Mouse (Mus musculus): ENCODE measurements around the gene Ppp1r10.

DNA sequence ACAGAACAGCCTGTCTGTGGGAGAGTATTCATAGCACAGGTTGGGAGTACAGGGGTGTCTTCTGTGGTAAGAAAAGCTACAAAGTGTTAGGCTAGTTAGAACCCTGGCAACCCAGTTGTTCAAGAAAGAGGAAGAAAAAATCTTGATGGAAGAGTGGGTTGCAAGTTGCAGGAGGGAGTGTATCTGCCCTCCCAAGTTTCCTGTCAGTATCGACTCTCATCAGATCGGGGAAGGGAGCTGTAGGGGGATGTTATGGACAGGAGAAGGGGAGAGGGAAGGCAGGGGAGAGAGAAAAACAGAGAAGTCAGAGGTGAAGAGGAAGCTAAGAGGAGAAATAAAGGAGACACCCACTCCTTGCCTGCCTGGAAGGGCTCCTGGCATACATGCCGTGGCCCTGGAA, 15.6 kb upstream of the Ppp1r10 start:
- no peak for TF ChIP-seq CTCF (IDR thresholded peaks at IDR 0.05; ENCODE audit: low read depth)
- no peak for TF ChIP-seq EP300 (IDR thresholded peaks at IDR 0.05; ENCODE audit: low read depth)
